In genomic region chr11:101051617-101052016, GRCm38 (mm10) we compare ENCODE assay signal across 20 mouse cellular contexts. TPM values are rescaled to one million over a fixed set of nuclear protein-coding genes. Genes with fewer than 3 reads are reported as not detected.
DNase-seq lines count a peak whose midpoint lies in the region; ATAC-seq and TF ChIP-seq lines count a peak whose summit lies in the region.
"Had no signal": no experiment of that assay in that cellular context is flagged by ENCODE, and none has a peak within 500 bp of the region (broad histone marks: within the 10 kb centered on the region; RNA-seq: fewer than 3 reads in every experiment).

No protein-coding gene starts in this region.

- DNase-seq in cerebellum, postnatal 14 days = peak; percentile 50 to 59
- no peak for DNase-seq in cerebellum, adult 11-12 months
- DNase-seq in liver, postnatal 0 days = no peak
- no peak for DNase-seq in kidney, adult 2 months
- DNase-seq: adrenal gland, postnatal 10 days; embryo, embryonic 11 days; gastrocnemius, postnatal 10 days; heart, postnatal 14 days had no signal

- no peaks in the 10 kb centered on the region for H3K27me3 ChIP-seq in heart, embryonic 16.5 days (ENCODE audit: control insufficient read depth, insufficient read depth, low read length)
- H3K27me3 ChIP-seq in heart, embryonic 12.5 days (replicated peaks) = no peaks in the 10 kb centered on the region
- no peaks in the 10 kb centered on the region for H3K27me3 ChIP-seq in liver, embryonic 15.5 days
- H3K27me3 ChIP-seq in liver, postnatal 0 days (ENCODE audit: insufficient read depth, low read length) = no peaks in the 10 kb centered on the region
- no peaks in the 10 kb centered on the region for H3K27me3 ChIP-seq in kidney, adult 2 months (replicated peaks; ENCODE audit: control insufficient read depth, insufficient read depth, low read length)
- H3K27me3 ChIP-seq: embryonic facial prominence, embryonic 15.5 days; heart, embryonic 13.5 days had no signal

- 70% methylated on average over 8 of the region's 8 CpGs for WGBS in heart, embryonic 16.5 days
- 74% methylated on average over 8 of the region's 8 CpGs for WGBS in heart, embryonic 12.5 days
- WGBS in liver, embryonic 15.5 days (ENCODE audit: insufficient replicate concordance) = 83% methylated on average over 8 of the region's 8 CpGs
- 85% methylated on average over 8 of the region's 8 CpGs for WGBS in liver, postnatal 0 days (ENCODE audit: insufficient replicate concordance)
- WGBS in kidney, adult 2 months = 84% methylated on average over 8 of the region's 8 CpGs

- H3K9me3 ChIP-seq in heart, embryonic 16.5 days (replicated peaks; ENCODE audit: control insufficient read depth, low read length) = 0 out of 2 replicates have a peak, but pooled peaks cover 4% of the 10 kb centered on the region
- H3K9me3 ChIP-seq in heart, embryonic 12.5 days (replicated peaks) = peaks cover 4% of the 10 kb centered on the region
- H3K9me3 ChIP-seq in liver, embryonic 15.5 days (replicated peaks) = no peaks in the 10 kb centered on the region
- H3K9me3 ChIP-seq in liver, postnatal 0 days (ENCODE audit: low read length) = peaks cover 5% of the 10 kb centered on the region
- H3K9me3 ChIP-seq: embryonic facial prominence, embryonic 15.5 days; forebrain, embryonic 10.5 days; hindbrain, embryonic 10.5 days had no signal

- peak overlapping the region; percentile 26; the same call in 1 of the 2 replicates for H3K9ac ChIP-seq in heart, embryonic 16.5 days (ENCODE audit: low read length)
- no peak overlapping the region for H3K9ac ChIP-seq in heart, embryonic 12.5 days
- no peak overlapping the region for H3K9ac ChIP-seq in liver, embryonic 15.5 days
- no peak overlapping the region for H3K9ac ChIP-seq in liver, postnatal 0 days (replicated peaks)
- H3K9ac ChIP-seq: embryonic facial prominence, embryonic 15.5 days; hindbrain, embryonic 14.5 days had no signal

- peaks cover 23% of the 10 kb centered on the region for H3K4me1 ChIP-seq in heart, embryonic 16.5 days (ENCODE audit: control insufficient read depth, insufficient read depth, low read length)
- peaks cover 22% of the 10 kb centered on the region for H3K4me1 ChIP-seq in heart, embryonic 12.5 days (replicated peaks)
- peaks cover 32% of the 10 kb centered on the region for H3K4me1 ChIP-seq in liver, embryonic 15.5 days (replicated peaks)
- peaks cover under 1% of the 10 kb centered on the region for H3K4me1 ChIP-seq in liver, postnatal 0 days (ENCODE audit: insufficient read depth)
- no peaks in the 10 kb centered on the region for H3K4me1 ChIP-seq in kidney, adult 2 months (ENCODE audit: control insufficient read depth, insufficient read depth, low read length)
- H3K4me1 ChIP-seq: forebrain, embryonic 10.5 days; hindbrain, embryonic 10.5 days had no signal

- H3K36me3 ChIP-seq in heart, embryonic 16.5 days (ENCODE audit: control insufficient read depth, insufficient read depth) = peaks cover 30% of the 10 kb centered on the region
- H3K36me3 ChIP-seq in heart, embryonic 12.5 days = peaks cover 91% of the 10 kb centered on the region
- H3K36me3 ChIP-seq in liver, embryonic 15.5 days (replicated peaks) = peaks cover 100% of the 10 kb centered on the region
- H3K36me3 ChIP-seq in liver, postnatal 0 days (replicated peaks; ENCODE audit: insufficient read depth, low read length) = peaks cover 57% of the 10 kb centered on the region
- peaks cover 3% of the 10 kb centered on the region for H3K36me3 ChIP-seq in kidney, adult 2 months (ENCODE audit: control insufficient read depth, insufficient read depth, low read length)

- peak overlapping the region; percentile 32; the same call in 1 of the 2 replicates for H3K27ac ChIP-seq in heart, embryonic 16.5 days (ENCODE audit: low read length)
- no peak overlapping the region for H3K27ac ChIP-seq in heart, embryonic 12.5 days (ENCODE audit: poor library complexity, severe bottlenecking)
- H3K27ac ChIP-seq in liver, embryonic 15.5 days (replicated peaks) = peak overlapping the region; percentile 42; the same call in 1 of the 2 replicates
- H3K27ac ChIP-seq in liver, postnatal 0 days (ENCODE audit: low read depth) = no peak overlapping the region
- no peak overlapping the region for H3K27ac ChIP-seq in kidney, adult 2 months (ENCODE audit: insufficient read depth, low read depth, low read length)
- H3K27ac ChIP-seq: hindbrain, embryonic 10.5 days; hindbrain, embryonic 14.5 days had no signal

- no peak for TF ChIP-seq POLR2A in kidney, adult 2 months (IDR thresholded peaks at IDR 0.05; ENCODE audit: low read depth, low read length)

- H3K4me2 ChIP-seq in heart, embryonic 16.5 days (ENCODE audit: low read depth, low read length) = no peak overlapping the region
- no peak overlapping the region for H3K4me2 ChIP-seq in heart, embryonic 12.5 days
- H3K4me2 ChIP-seq in liver, embryonic 15.5 days = no peak overlapping the region
- H3K4me2 ChIP-seq in liver, postnatal 0 days (ENCODE audit: low read depth, low read length) = no peak overlapping the region
- H3K4me2 ChIP-seq: embryonic facial prominence, embryonic 15.5 days; heart, embryonic 13.5 days; hindbrain, embryonic 14.5 days had no signal

- no peak for ATAC-seq in heart, embryonic 16.5 days (replicated peaks; ENCODE audit: extremely low read depth, insufficient read depth, low FRiP score)
- no peak for ATAC-seq in heart, embryonic 12.5 days (ENCODE audit: insufficient number of reproducible peaks, low FRiP score)
- no peak for ATAC-seq in liver, embryonic 15.5 days (ENCODE audit: insufficient read depth)
- no peak for ATAC-seq in liver, postnatal 0 days
- ATAC-seq: forebrain, embryonic 14.5 days had no signal

- H3K4me3 ChIP-seq in heart, embryonic 16.5 days (ENCODE audit: low read length) = no peak overlapping the region
- no peak overlapping the region for H3K4me3 ChIP-seq in heart, embryonic 12.5 days
- no peak overlapping the region for H3K4me3 ChIP-seq in liver, embryonic 15.5 days (replicated peaks)
- no peak overlapping the region for H3K4me3 ChIP-seq in liver, postnatal 0 days (ENCODE audit: low read depth, low read length)
- no peak overlapping the region for H3K4me3 ChIP-seq in kidney, adult 2 months (ENCODE audit: insufficient read depth, low read depth, low read length)
- H3K4me3 ChIP-seq: embryonic facial prominence, embryonic 15.5 days; erythroblast, embryonic 14.5 days; forebrain, embryonic 10.5 days; heart, embryonic 13.5 days; hindbrain, embryonic 10.5 days had no signal

- no peak for TF ChIP-seq CTCF in liver, postnatal 0 days (IDR thresholded peaks at IDR 0.05; ENCODE audit: low read depth)
- TF ChIP-seq CTCF in kidney, adult 2 months (conservative IDR thresholded peaks at IDR 0.05; ENCODE audit: insufficient read depth, insufficient read length, low read depth, low read length) = no peak

- no peak for TF ChIP-seq EP300 in liver, postnatal 0 days (IDR thresholded peaks at IDR 0.05; ENCODE audit: low read depth)

RNA-seq across cellular contexts. Expression of gene Naglu, which starts 18.2 kb away (rescaled TPM):
- polyA plus RNA-seq in heart, embryonic 16.5 days (2015; fragmentation: Nextera tagmentation; extraction: Ambion mirVana) = 11.5 and 13.1 TPM in 2 replicates
- polyA plus RNA-seq in heart, embryonic 12.5 days (2016; fragmentation: Nextera tagmentation; extraction: Ambion mirVana) = 17.5 and 18.1 TPM in 2 replicates
- polyA plus RNA-seq in liver, embryonic 15.5 days (2015; fragmentation: Nextera tagmentation; extraction: Ambion mirVana) = 7.1 and 7.5 TPM in 2 replicates
- 19.1 and 19.3 TPM in 2 replicates for polyA plus RNA-seq in liver, postnatal 0 days (2015; fragmentation: Nextera tagmentation; extraction: Ambion mirVana)
- polyA plus RNA-seq in kidney, adult 2 months (2012; rRNA removed) = 50.6 and 60.6 TPM in 2 replicates

RNA-seq across cellular contexts. Expression of gene Hsd17b1, which starts 26.6 kb away (rescaled TPM):
- polyA plus RNA-seq in heart, embryonic 16.5 days (2015; fragmentation: Nextera tagmentation; extraction: Ambion mirVana) = 0.21 and 0.28 TPM in 2 replicates
- not detected in 2 replicates for polyA plus RNA-seq in heart, embryonic 12.5 days (2016; fragmentation: Nextera tagmentation; extraction: Ambion mirVana)
- 0.29 and 0.39 TPM in 2 replicates for polyA plus RNA-seq in liver, embryonic 15.5 days (2015; fragmentation: Nextera tagmentation; extraction: Ambion mirVana)
- 0.23 and 0.33 TPM in 2 replicates for polyA plus RNA-seq in liver, postnatal 0 days (2015; fragmentation: Nextera tagmentation; extraction: Ambion mirVana)
- polyA plus RNA-seq in kidney, adult 2 months (2012; rRNA removed) = 0.44 and 0.83 TPM in 2 replicates
- polyA plus RNA-seq: C2C12; embryonic facial prominence, embryonic 11.5 days; forebrain, embryonic 14.5 days; hindbrain, embryonic 14.5 days had no signal

RNA-seq across cellular contexts. Expression of gene Coasy, which starts 30.7 kb away (rescaled TPM):
- polyA plus RNA-seq in heart, embryonic 16.5 days (2015; fragmentation: Nextera tagmentation; extraction: Ambion mirVana) = 29.9 and 30.0 TPM in 2 replicates
- 27.2 and 30.4 TPM in 2 replicates for polyA plus RNA-seq in heart, embryonic 12.5 days (2016; fragmentation: Nextera tagmentation; extraction: Ambion mirVana)
- 18.9 and 22.9 TPM in 2 replicates for polyA plus RNA-seq in liver, embryonic 15.5 days (2015; fragmentation: Nextera tagmentation; extraction: Ambion mirVana)
- 38.5 and 42.9 TPM in 2 replicates for polyA plus RNA-seq in liver, postnatal 0 days (2015; fragmentation: Nextera tagmentation; extraction: Ambion mirVana)
- polyA plus RNA-seq in kidney, adult 2 months (2012; rRNA removed) = 154 and 200 TPM in 2 replicates

RNA-seq across cellular contexts. Expression of gene Mlx, which starts 35.5 kb away (rescaled TPM):
- 38.6 and 41.7 TPM in 2 replicates for polyA plus RNA-seq in heart, embryonic 16.5 days (2015; fragmentation: Nextera tagmentation; extraction: Ambion mirVana)
- 36.2 and 37.3 TPM in 2 replicates for polyA plus RNA-seq in heart, embryonic 12.5 days (2016; fragmentation: Nextera tagmentation; extraction: Ambion mirVana)
- polyA plus RNA-seq in liver, embryonic 15.5 days (2015; fragmentation: Nextera tagmentation; extraction: Ambion mirVana) = 24.2 and 26.7 TPM in 2 replicates
- polyA plus RNA-seq in liver, postnatal 0 days (2015; fragmentation: Nextera tagmentation; extraction: Ambion mirVana) = 24.1 and 26.1 TPM in 2 replicates
- 56.9 and 67.9 TPM in 2 replicates for polyA plus RNA-seq in kidney, adult 2 months (2012; rRNA removed)

RNA-seq across cellular contexts. Expression of gene Atp6v0a1, which starts 42.4 kb away (rescaled TPM):
- polyA plus RNA-seq in heart, embryonic 16.5 days (2015; fragmentation: Nextera tagmentation; extraction: Ambion mirVana) = 50.7 and 53.6 TPM in 2 replicates
- 70.0 and 71.4 TPM in 2 replicates for polyA plus RNA-seq in heart, embryonic 12.5 days (2016; fragmentation: Nextera tagmentation; extraction: Ambion mirVana)
- 45.3 and 47.1 TPM in 2 replicates for polyA plus RNA-seq in liver, embryonic 15.5 days (2015; fragmentation: Nextera tagmentation; extraction: Ambion mirVana)
- 25.0 and 29.4 TPM in 2 replicates for polyA plus RNA-seq in liver, postnatal 0 days (2015; fragmentation: Nextera tagmentation; extraction: Ambion mirVana)
- 48.4 and 54.0 TPM in 2 replicates for polyA plus RNA-seq in kidney, adult 2 months (2012; rRNA removed)

Comparison
In these comparisons a context has a peak if more than half of its experiments do, and no peak if none do; other contexts are left out.
1. DNase-seq: peak in cerebellum, postnatal 14 days (2 of 2); none in cerebellum, adult 11-12 months (single experiment), liver, postnatal 0 days (single experiment) and kidney, adult 2 months (single experiment).
2. H3K27ac ChIP-seq: peak in heart, embryonic 16.5 days (single experiment) and liver, embryonic 15.5 days (single experiment); none in heart, embryonic 12.5 days (single experiment), liver, postnatal 0 days (single experiment) and kidney, adult 2 months (single experiment).